Mouse (Mus musculus) ES-E14 (cell line): ENCODE results near the gene Zranb3. TPM values are rescaled to one million over a fixed set of nuclear protein-coding genes. Genes with fewer than 3 reads are reported as not detected.
"Not testable (repeated sequence)": the region's sequence is repeated elsewhere in the genome, so short reads cannot be mapped to it uniquely, and the experiment has no call there.

ENCODE experiments used
- DNase-seq: peaks from one replicate; pipeline ENCODE4 v3.0.0-alpha.2; 2013; ENCODE audit warnings: low read depth, low spot score
- H3K27ac ChIP-seq: 2 replicates; pipeline ENCODE4 v1.5.1; 2012; ENCODE audit warnings: low read depth, mild to moderate bottlenecking, low read length, moderate library complexity, mixed read lengths; ENCODE audit not compliant: poor library complexity, insufficient read depth, severe bottlenecking
- H3K36me3 ChIP-seq: 2 replicates; pipeline ENCODE4 v1.6.1; 2012; ENCODE audit warnings: mild to moderate bottlenecking, low read length, moderate library complexity, mixed read lengths; ENCODE audit not compliant: control insufficient read depth, poor library complexity, insufficient read depth, severe bottlenecking
- H3K4me1 ChIP-seq, 2 experiments: fragments of 150-350 bp in 1 of 2; sonication (generic) in 1 of 2; 2 replicates each; pipeline ENCODE4 v1.6.1; 2012; ENCODE audit warnings: low read length in 2 of 2, mild to moderate bottlenecking in 1 of 2, mixed read lengths in 1 of 2; ENCODE audit not compliant: control insufficient read depth in 2 of 2, insufficient read depth in 2 of 2, poor library complexity in 1 of 2
- H3K4me3 ChIP-seq, 2 experiments: fragments of 150-350 bp in 1 of 2; sonication (generic) in 1 of 2; 2 replicates each; pipeline ENCODE4 v1.5.1; 2012; ENCODE audit warnings: low read length in 2 of 2, low read depth in 1 of 2, mild to moderate bottlenecking in 1 of 2, mixed read lengths in 1 of 2; ENCODE audit not compliant: insufficient read depth in 1 of 2, poor library complexity in 1 of 2, severe bottlenecking in 1 of 2
- H3K9ac ChIP-seq: 2 replicates; pipeline ENCODE4 v1.6.1; 2012; ENCODE audit warnings: low read depth, mild to moderate bottlenecking, low read length, mixed read lengths; ENCODE audit not compliant: poor library complexity, insufficient read depth, severe bottlenecking
- H3K9me3 ChIP-seq: fragments of 150-350 bp; sonication (generic); 2 replicates; pipeline ENCODE4 v1.6.1; 2012; ENCODE audit warnings: low read depth, mild to moderate bottlenecking, low read length; ENCODE audit not compliant: control insufficient read depth, insufficient read depth
- CHD2 ChIP-seq: IDR thresholded peaks from 2 replicates; pipeline ENCODE4 v1.6.1; 2014; ENCODE audit warnings: mild to moderate bottlenecking, low read depth, low read length, inconsistent platforms
- HCFC1 ChIP-seq: IDR thresholded peaks from 2 replicates; pipeline ENCODE4 v1.6.1; 2012; ENCODE audit warnings: low read length, inconsistent platforms, borderline replicate concordance; ENCODE audit not compliant: insufficient read depth
- MAFK ChIP-seq: IDR thresholded peaks from 2 replicates; pipeline ENCODE4 v1.6.1; 2014; ENCODE audit warnings: mild to moderate bottlenecking, low read depth, low read length, inconsistent platforms; ENCODE audit not compliant: insufficient read depth
- ZC3H11A ChIP-seq: IDR thresholded peaks from 2 replicates; pipeline ENCODE4 v1.6.1; 2012; ENCODE audit warnings: low read depth, mild to moderate bottlenecking, inconsistent platforms, low read length, borderline replicate concordance
- ZNF384 ChIP-seq: IDR thresholded peaks from 2 replicates; pipeline ENCODE4 v1.6.1; 2012; ENCODE audit warnings: low read depth, low read length, inconsistent platforms
- in situ Hi-C, 2 experiments: fragments of 600-800 bp; cut with MboI; formaldehyde crosslinking; loops; one replicate each; pipeline ENCODE4 v1.15.1; 2025; ENCODE audit warnings: low sequenced_read_pairs in 2 of 2, inconsistent platforms in 1 of 2; ENCODE audit not compliant: unreplicated experiment in 2 of 2
- total RNA-seq: library from RNA; depleted of rRNA; stranded (reverse); fragments of 300-350 nt; gene quantifications from 2 replicates; pipeline ENCODE4 v1.2.3, GENCODE M21; 2012

Gene Zranb3
- total RNA-seq, 1 experiment: 19.2 TPM

DNA sequence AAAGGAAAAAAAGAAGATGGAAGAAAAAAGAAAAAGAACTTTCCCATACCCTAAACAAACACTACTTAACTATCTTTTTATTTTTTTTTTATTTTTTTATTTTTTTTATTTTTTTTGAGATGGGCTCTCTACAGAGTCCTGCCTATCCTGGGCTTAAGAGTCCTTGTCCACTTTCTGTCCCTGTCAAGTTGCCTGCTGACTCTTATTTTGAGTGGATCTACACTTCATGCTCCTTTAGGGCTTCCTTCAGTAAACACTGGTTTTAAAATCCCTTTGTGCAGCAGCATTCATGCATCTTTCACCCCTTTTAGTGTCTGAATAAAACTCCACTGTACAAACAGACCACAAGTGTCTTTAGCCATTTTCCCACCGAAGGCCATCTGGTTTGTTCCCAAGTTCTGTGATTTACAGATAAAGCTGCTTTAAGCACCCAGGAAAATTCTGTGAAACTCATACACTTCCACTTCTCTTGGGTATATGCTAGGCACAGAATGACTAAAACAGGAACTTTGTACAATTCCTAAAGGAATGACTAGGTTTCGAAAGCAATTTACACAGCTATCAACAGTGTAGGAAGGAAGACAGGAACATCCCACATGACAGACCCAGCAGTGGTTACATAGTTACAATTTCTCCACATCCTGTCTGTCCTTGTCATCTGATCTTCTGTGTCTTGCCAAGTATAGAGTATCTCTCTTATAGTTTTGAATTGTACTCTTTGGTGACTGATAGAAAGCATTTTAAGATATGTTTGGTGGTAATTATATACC, 82.7 kb downstream of the Zranb3 start:
- H3K27ac ChIP-seq: no peak overlapping the region
- no peaks in the 10 kb centered on the region for H3K36me3 ChIP-seq
- H3K9ac ChIP-seq: no peak overlapping the region
- H3K9me3 ChIP-seq: no peaks in the 10 kb centered on the region
- no peak for TF ChIP-seq HCFC1
- no peak for TF ChIP-seq ZNF384
- no peak for TF ChIP-seq ZC3H11A
- no peak for TF ChIP-seq MAFK
- no peak for TF ChIP-seq CHD2
- no peaks in the 10 kb centered on the region for H3K4me1 ChIP-seq
- no peak overlapping the region for H3K4me3 ChIP-seq
- in situ Hi-C loops: no loop called here
- DNase-seq: no peak

DNA sequence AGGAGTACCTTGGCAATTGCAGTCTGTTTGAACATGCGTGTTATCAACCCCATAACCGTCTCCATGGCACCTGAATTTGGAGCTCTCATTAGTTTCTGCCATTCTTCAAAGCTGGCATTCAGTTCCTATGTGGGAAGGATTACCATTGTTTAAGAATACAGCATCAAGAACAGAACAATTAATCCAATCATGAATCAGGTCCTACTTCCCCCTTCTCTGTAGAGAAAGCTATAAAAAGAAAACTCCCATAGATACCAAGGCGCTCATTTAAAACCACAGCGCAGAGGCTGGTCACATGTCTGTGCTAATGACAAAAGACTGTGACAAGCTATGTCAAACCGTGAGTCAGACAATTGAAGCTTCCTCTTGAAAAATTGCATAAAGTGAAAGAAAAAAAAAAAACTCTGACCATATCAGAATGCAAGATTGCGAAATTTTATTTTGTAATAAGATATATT, 86.8 kb downstream of the Zranb3 start:
- H3K9ac ChIP-seq: no peak overlapping the region
- H3K36me3 ChIP-seq: no peaks in the 10 kb centered on the region; the same call in 1 of the 2 replicates
- H3K27ac ChIP-seq: no peak overlapping the region
- H3K4me1 ChIP-seq: no peaks in the 10 kb centered on the region
- in situ Hi-C loops: no loop called here
- DNase-seq: no peak
- H3K4me3 ChIP-seq: no peak overlapping the region
- no peaks in the 10 kb centered on the region for H3K9me3 ChIP-seq
- TF ChIP-seq MAFK: no peak
- no peak for TF ChIP-seq CHD2
- TF ChIP-seq ZNF384: no peak
- TF ChIP-seq HCFC1: no peak
- no peak for TF ChIP-seq ZC3H11A

DNA sequence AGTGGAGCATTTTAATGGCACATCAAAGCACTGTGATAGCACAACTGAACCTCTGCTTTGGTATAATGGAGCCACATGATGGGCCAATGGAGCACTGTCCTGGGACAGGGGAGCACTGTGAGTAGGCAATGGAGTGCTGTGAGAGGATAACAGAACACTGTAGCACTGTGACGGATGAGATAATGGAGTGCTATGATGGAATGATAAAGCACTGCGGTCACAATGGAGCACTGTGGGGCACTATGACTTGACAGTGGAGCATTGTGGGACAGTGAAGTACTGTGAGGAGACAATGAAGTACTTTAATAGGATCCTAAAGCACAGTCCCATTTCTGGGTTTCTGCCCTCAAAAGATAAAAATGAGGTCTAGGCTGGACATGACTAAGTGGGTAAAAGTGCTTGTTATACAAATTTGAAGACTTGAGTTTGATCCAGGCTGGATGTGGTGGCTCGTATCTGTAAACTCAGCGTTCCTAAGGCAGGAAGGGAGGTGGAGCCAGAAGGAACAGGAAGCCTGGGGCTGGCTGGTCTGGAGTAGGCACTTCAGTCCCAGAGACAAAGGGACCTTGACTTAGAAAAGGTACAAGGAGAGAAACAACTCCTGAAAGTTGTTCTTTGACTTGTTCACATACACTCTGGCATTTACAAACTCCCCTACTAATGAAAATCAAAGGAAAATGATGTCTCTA, 89.0 kb downstream of the Zranb3 start:
- in situ Hi-C loops: no loop called here

DNA sequence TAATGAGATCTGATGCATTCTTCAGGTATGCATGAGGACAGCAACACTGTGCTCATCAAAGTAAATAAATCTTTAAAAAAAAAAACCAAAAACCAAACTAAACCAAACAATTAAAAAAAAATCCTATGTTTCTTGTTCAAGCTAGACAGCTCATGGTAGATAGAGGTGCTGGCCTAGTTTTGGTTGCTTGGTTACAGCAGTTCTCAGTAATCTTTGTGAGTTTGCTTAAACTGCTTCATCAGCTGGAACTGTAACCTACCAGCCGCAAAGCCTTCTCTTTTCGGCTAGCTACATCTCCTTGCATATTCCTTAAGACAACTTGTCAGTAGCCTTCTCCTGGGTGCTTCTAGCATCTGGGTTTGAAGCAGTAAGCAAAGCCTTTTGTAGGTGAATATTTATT, 93.1 kb downstream of the Zranb3 start:
- TF ChIP-seq HCFC1 (no peak), MAFK (no peak), ZC3H11A (no peak), ZNF384 (no peak), CHD2 (no peak)
- H3K9ac ChIP-seq: no peak overlapping the region
- no peaks in the 10 kb centered on the region for H3K4me1 ChIP-seq
- no peaks in the 10 kb centered on the region for H3K9me3 ChIP-seq
- in situ Hi-C loops: no loop called here
- H3K36me3 ChIP-seq: no peaks in the 10 kb centered on the region; the same call in 1 of the 2 replicates
- H3K4me3 ChIP-seq: no peak overlapping the region
- no peak for DNase-seq
- no peak overlapping the region for H3K27ac ChIP-seq

More for the DNA sequence above, 89.0 kb downstream of the Zranb3 start:
- no peak overlapping the region for H3K4me3 ChIP-seq
- no peak overlapping the region for H3K27ac ChIP-seq
- no peaks in the 10 kb centered on the region for H3K4me1 ChIP-seq
- no peak for TF ChIP-seq MAFK
- H3K36me3 ChIP-seq: no peaks in the 10 kb centered on the region; the same call in 1 of the 2 replicates
- no peaks in the 10 kb centered on the region for H3K9me3 ChIP-seq
- DNase-seq: no peak
- no peak overlapping the region for H3K9ac ChIP-seq

DNA sequence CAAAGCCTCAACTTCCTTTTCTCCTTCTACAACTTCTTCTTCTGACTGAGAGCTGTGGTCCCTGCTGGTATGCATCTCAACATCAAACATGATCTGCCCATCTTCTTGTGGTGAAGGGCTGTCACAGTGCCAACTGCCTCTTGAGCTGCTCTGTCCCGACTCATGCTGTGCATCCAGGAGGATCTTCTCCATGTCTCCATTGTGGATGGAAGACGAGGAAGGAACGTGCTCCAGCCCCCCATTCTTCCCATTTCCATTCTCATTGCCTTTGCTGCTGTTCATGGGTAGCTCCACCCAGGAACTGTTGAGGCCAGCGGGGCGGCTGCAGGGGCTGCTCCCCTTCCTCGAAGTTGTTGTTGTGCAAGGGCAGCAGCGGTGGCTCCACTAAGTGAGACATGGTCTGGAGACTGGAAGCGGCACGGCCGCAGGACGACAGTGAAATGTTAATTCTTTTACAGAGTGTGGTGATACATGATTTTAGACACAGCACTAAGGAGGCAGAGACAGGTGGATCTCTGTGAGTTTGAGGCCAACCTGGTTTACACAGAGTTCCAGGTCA, 96.7 kb downstream of the Zranb3 start:
- not testable (repeated sequence) for DNase-seq

More for the DNA sequence above, 96.7 kb downstream of the Zranb3 start:
- H3K4me1 ChIP-seq, H3K9me3 ChIP-seq, H3K4me3 ChIP-seq, H3K36me3 ChIP-seq, in situ Hi-C loops, H3K27ac ChIP-seq, H3K9ac ChIP-seq: not testable (repeated sequence)
